Mouse (Mus musculus) kidney, postnatal 0 days (tissue): Measurements from ENCODE around the gene 3830403N18Rik. TPM values are rescaled to one million over a fixed set of nuclear protein-coding genes. Genes with fewer than 3 reads are reported as not detected.
"Not testable (repeated sequence)": the region's sequence is repeated elsewhere in the genome, so short reads cannot be mapped to it uniquely, and the experiment has no call there.

Experiments used
- ATAC-seq: fragments of 200-750 bp; cut with Nextera tagmentation; replicated peaks from 2 replicates; pipeline ENCODE4 v1.8.0; 2017; ENCODE audit warnings: low read depth, moderate number of reproducible peaks, moderate TSS enrichment, moderate library complexity; ENCODE audit not compliant: low FRiP score
- DNase-seq: peaks from one replicate; pipeline ENCODE4 v3.0.0-alpha.2; 2016; ENCODE audit warnings: low spot score
- H3K27ac ChIP-seq: fragments of 300-500 bp; sonication (generic); 2 replicates; pipeline ENCODE4 v1.5.1; 2014; ENCODE audit warnings: mild to moderate bottlenecking
- H3K27me3 ChIP-seq: fragments of 300-500 bp; sonication (generic); 2 replicates; pipeline ENCODE4 v1.6.1; 2014; ENCODE audit warnings: low read length, mixed read lengths; ENCODE audit not compliant: insufficient read depth
- H3K36me3 ChIP-seq: fragments of 300-500 bp; sonication (generic); 2 replicates; pipeline ENCODE4 v1.6.1; 2014; ENCODE audit warnings: low read length, mixed read lengths; ENCODE audit not compliant: insufficient read depth
- H3K4me1 ChIP-seq: fragments of 300-500 bp; sonication (generic); replicated peaks from 2 replicates; pipeline ENCODE4 v1.6.1; 2014; ENCODE audit warnings: antibody characterized with exemption, low read length, mixed read lengths; ENCODE audit not compliant: insufficient read depth
- H3K4me2 ChIP-seq: fragments of 300-500 bp; sonication (generic); 2 replicates; pipeline ENCODE4 v1.6.1; 2014; ENCODE audit warnings: mild to moderate bottlenecking, low read length, moderate library complexity, mixed read lengths
- H3K4me3 ChIP-seq: fragments of 300-500 bp; sonication (generic); replicated peaks from 2 replicates; pipeline ENCODE4 v1.5.1; 2014; ENCODE audit warnings: low read depth, low read length
- H3K9ac ChIP-seq: fragments of 300-500 bp; sonication (generic); 2 replicates; pipeline ENCODE4 v1.6.1; 2014; ENCODE audit warnings: low read depth, low read length
- H3K9me3 ChIP-seq: fragments of 300-500 bp; sonication (generic); replicated peaks from 2 replicates; pipeline ENCODE4 v1.6.1; 2016; ENCODE audit warnings: low read length, inconsistent platforms, mixed read lengths
- CTCF ChIP-seq: IDR thresholded peaks from 2 replicates; pipeline ENCODE4 v1.5.1; 2016; ENCODE audit warnings: antibody characterized with exemption, low read depth, mild to moderate bottlenecking, moderate library complexity
- whole genome bisulfite sequencing: fragments of 180-500 bp; shearing (Covaris S2); extraction: QIAGEN DNeasy Blood & Tissue Kit; methylation state at CpG from one replicate; pipeline ENCODE4 v1.1.7; 2014; 5-methylcytosine and 5-hydroxymethylcytosine counted together
- polyA plus RNA-seq: library from polyadenylated mRNA; unstranded; fragments of >200 nt; fragmentation: Nextera tagmentation; extraction: Ambion mirVana; gene quantifications from 2 replicates; pipeline ENCODE4 v1.2.1, GENCODE M21; 2015

Gene 3830403N18Rik
- 0.55 and 0.57 TPM in 2 replicates for polyA plus RNA-seq

GRCm38 (mm10) chrX:56136336-56136909 is at the start of gene 3830403N18Rik:
TSS of gene 3830403N18Rik (plus strand) at chrX:56136572.
- not testable (repeated sequence) for H3K27ac ChIP-seq, H3K36me3 ChIP-seq, H3K27me3 ChIP-seq, ATAC-seq, H3K9ac ChIP-seq, H3K4me1 ChIP-seq, H3K4me3 ChIP-seq, H3K9me3 ChIP-seq, DNase-seq, H3K4me2 ChIP-seq
- WGBS = 88% methylated on average over 12 of the region's 15 CpGs

- no peak overlapping the region for H3K9ac ChIP-seq
- H3K9me3 ChIP-seq = no peaks in the 10 kb centered on the region
- 75% methylated on average over 2 of the region's 2 CpGs for WGBS
- no peak overlapping the region for H3K27ac ChIP-seq
- H3K27me3 ChIP-seq = no peaks in the 10 kb centered on the region
- no peaks in the 10 kb centered on the region for H3K36me3 ChIP-seq
- no peak overlapping the region for H3K4me2 ChIP-seq
- no peak for TF ChIP-seq CTCF
- DNase-seq (peak; percentile 0), ATAC-seq (peak; percentile 57; the same call in 1 of the 2 replicates)
- H3K4me3 ChIP-seq = no peak overlapping the region
- H3K4me1 ChIP-seq = no peaks in the 10 kb centered on the region
Observed at GRCm38 (mm10) chrX:56151396-56151795, 15.0 kb downstream of the 3830403N18Rik start.

GRCm38 (mm10) chrX:56186449-56186848 is 50.1 kb downstream of the 3830403N18Rik start:
- H3K36me3 ChIP-seq, DNase-seq, H3K9me3 ChIP-seq, H3K4me1 ChIP-seq, ATAC-seq, H3K4me2 ChIP-seq, H3K27me3 ChIP-seq, H3K27ac ChIP-seq, H3K4me3 ChIP-seq, H3K9ac ChIP-seq: not testable (repeated sequence)
- no CpG with 5 or more reads among the region's 1 CpGs for WGBS

Other genes starting within 250 kb of the 3830403N18Rik start
- gene Gm773, start 76.3 kb downstream of the 3830403N18Rik start, polyA plus RNA-seq = 0.20 and 0.38 TPM in 2 replicates
- gene Zfp449, start 209.8 kb downstream of the 3830403N18Rik start, polyA plus RNA-seq = 4.2 and 4.9 TPM in 2 replicates
- 6.6 and 7.0 TPM in 2 replicates for gene Smim10l2a, start 238.0 kb downstream of the 3830403N18Rik start, polyA plus RNA-seq